Mouse (Mus musculus) liver, embryonic 14.5 days (tissue): Measurements from ENCODE around the gene Stxbp1. TPM values are rescaled to one million over a fixed set of nuclear protein-coding genes. Genes with fewer than 3 reads are reported as not detected.
A peak's percentile ranks its signal among the peaks of the same experiment; 100 is the strongest.

Experiments used
- ATAC-seq: fragments of 200-750 bp; cut with Nextera tagmentation; 2 replicates; pipeline ENCODE4 v1.8.0; 2017; ENCODE audit warnings: moderate number of reproducible peaks, mild to moderate bottlenecking, moderate library complexity; ENCODE audit not compliant: insufficient read depth
- DNase-seq, 3 experiments: peaks; one replicate each; pipeline ENCODE4 v3.0.0-alpha.2; 2012 to 2013; ENCODE audit warnings: low read depth in 3 of 3, low spot score in 3 of 3
- H3K27ac ChIP-seq: fragments of 300-500 bp; sonication (generic); 2 replicates; pipeline ENCODE4 v1.5.1; 2014; ENCODE audit warnings: moderate library complexity, mild to moderate bottlenecking, control low read depth, inconsistent platforms
- H3K27me3 ChIP-seq: fragments of 300-500 bp; sonication (generic); 2 replicates; pipeline ENCODE4 v1.6.1; 2014; ENCODE audit warnings: mild to moderate bottlenecking, low read length, moderate library complexity; ENCODE audit not compliant: control insufficient read depth, insufficient read depth
- H3K36me3 ChIP-seq: fragments of 300-500 bp; sonication (generic); replicated peaks from 2 replicates; pipeline ENCODE4 v1.6.1; 2014; ENCODE audit warnings: low read depth; ENCODE audit not compliant: control insufficient read depth, insufficient read depth
- H3K4me1 ChIP-seq, 2 experiments: fragments of 200-500 bp in 1 of 2; fragments of 300-500 bp in 1 of 2; sonication (generic) in 1 of 2; replicated peaks; 2 replicates each; pipeline ENCODE4 v1.6.1; 2012 to 2014; ENCODE audit warnings: antibody characterized with exemption in 1 of 2, inconsistent platforms in 1 of 2, low read length in 1 of 2; ENCODE audit not compliant: control insufficient read depth in 2 of 2, insufficient read depth in 2 of 2
- H3K4me2 ChIP-seq: fragments of 300-500 bp; sonication (generic); 2 replicates; pipeline ENCODE4 v1.6.1; 2014; ENCODE audit warnings: low read depth, mild to moderate bottlenecking, control low read depth, moderate library complexity
- H3K4me3 ChIP-seq, 2 experiments: fragments of 200-500 bp in 1 of 2; fragments of 300-500 bp in 1 of 2; sonication (generic) in 1 of 2; 2 replicates each; pipeline ENCODE4 v1.5.1; 2012 to 2014; ENCODE audit warnings: low read depth in 2 of 2, low read length in 2 of 2, mild to moderate bottlenecking in 2 of 2, control low read depth in 1 of 2, inconsistent platforms in 1 of 2, moderate library complexity in 1 of 2; ENCODE audit not compliant: insufficient read depth in 1 of 2
- H3K9ac ChIP-seq: fragments of 300-500 bp; sonication (generic); replicated peaks from 2 replicates; pipeline ENCODE4 v1.6.1; 2014; ENCODE audit warnings: mild to moderate bottlenecking, control low read depth, moderate library complexity
- H3K9me3 ChIP-seq: fragments of 300-500 bp; sonication (generic); 2 replicates; pipeline ENCODE4 v1.6.1; 2016; ENCODE audit warnings: low read length, mixed read lengths; ENCODE audit not compliant: control insufficient read depth
- CTCF ChIP-seq: IDR thresholded peaks from 2 replicates; pipeline ENCODE4 v1.5.1; 2016; ENCODE audit warnings: antibody characterized with exemption, low read depth, control low read depth
- EP300 ChIP-seq: IDR thresholded peaks from 2 replicates; pipeline ENCODE4 v1.6.1; 2016; ENCODE audit warnings: antibody characterized with exemption, low read depth
- WGBS: fragments of 180-500 bp; shearing (Covaris S2); extraction: QIAGEN DNeasy Blood & Tissue Kit; methylation state at CpG from one replicate; pipeline ENCODE4 v1.1.7; 2014; ENCODE audit not compliant: insufficient replicate concordance; 5-methylcytosine and 5-hydroxymethylcytosine counted together
- polyA plus RNA-seq, 2 experiments: library from polyadenylated mRNA; depleted of rRNA in 1 of 2; stranded (reverse) in 1 of 2; unstranded in 1 of 2; fragments of >200 nt; fragmentation: Nextera tagmentation in 1 of 2; extraction: Ambion mirVana in 1 of 2; gene quantifications; 2 replicates each; pipeline versions ENCODE4 v1.2.1 to v1.2.3; 2012 to 2014

Stxbp1 gene
- polyA plus RNA-seq, 2 experiments: 2.1 to 2.6 TPM

- H3K4me3 ChIP-seq: no peak overlapping the region
- ATAC-seq (peak; percentile 79), DNase-seq (peak in 2 of 3 experiments; percentile 26 to 46)
- TF ChIP-seq CTCF: no peak
- peak; percentile 58 for TF ChIP-seq EP300
- no peaks in the 10 kb centered on the region for H3K36me3 ChIP-seq
- 32% methylated on average over 19 of the region's 19 CpGs for WGBS
- H3K4me2 ChIP-seq: peak overlapping the region; percentile 23; the same call in 1 of the 2 replicates
- no peaks in the 10 kb centered on the region for H3K9me3 ChIP-seq
- H3K9ac ChIP-seq: no peak overlapping the region
- H3K27me3 ChIP-seq: no peaks in the 10 kb centered on the region
- peaks cover 0 to 11% of the 10 kb centered on the region in 2 experiments; a peak in 3 of 4 replicates for H3K4me1 ChIP-seq
- H3K27ac ChIP-seq: no peak overlapping the region
Observed at GRCm38 (mm10) chr2:32768661-32769285, 78.3 kb downstream of the Stxbp1 start.

- DNase-seq: no peak
- Histone ChIP-seq H3K4me3 (no peak overlapping the region), H3K9ac (no peak overlapping the region), H3K27ac (no peak overlapping the region), H3K4me1 (peaks cover 0 to 11% of the 10 kb centered on the region in 2 experiments; a peak in 3 of 4 replicates), H3K36me3 (no peaks in the 10 kb centered on the region), H3K4me2 (no peak overlapping the region), H3K27me3 (no peaks in the 10 kb centered on the region), H3K9me3 (no peaks in the 10 kb centered on the region)
- 59% methylated on average over 12 of the region's 12 CpGs for WGBS
- no peak for ATAC-seq
- no peak for TF ChIP-seq CTCF
- no peak for TF ChIP-seq EP300
Observed at GRCm38 (mm10) chr2:32767241-32767640, 79.8 kb downstream of the Stxbp1 start.

- no peak for ATAC-seq
- 62% methylated on average over 3 of the region's 3 CpGs for WGBS
Observed at GRCm38 (mm10) chr2:32763353-32763752, 83.7 kb downstream of the Stxbp1 start.

GRCm38 (mm10) chr2:32761859-32762258 is 85.2 kb downstream of the Stxbp1 start:
- H3K9ac ChIP-seq: no peak overlapping the region
- no peaks in the 10 kb centered on the region for H3K9me3 ChIP-seq
- DNase-seq (no peak), ATAC-seq (no peak)
- no peak overlapping the region for H3K4me2 ChIP-seq
- no peaks in the 10 kb centered on the region for H3K36me3 ChIP-seq
- no peak overlapping the region for H3K4me3 ChIP-seq
- TF ChIP-seq CTCF: no peak
- TF ChIP-seq EP300: no peak
- 89% methylated on average over 4 of the region's 4 CpGs for WGBS
- H3K27ac ChIP-seq: no peak overlapping the region
- H3K27me3 ChIP-seq: no peaks in the 10 kb centered on the region
- H3K4me1 ChIP-seq: no peaks in the 10 kb centered on the region

More at GRCm38 (mm10) chr2:32763353-32763752, 83.7 kb downstream of the Stxbp1 start:
- H3K4me3 ChIP-seq: no peak overlapping the region
- H3K27ac ChIP-seq: no peak overlapping the region
- TF ChIP-seq CTCF (peak; percentile 66), EP300 (no peak)
- H3K4me2 ChIP-seq: no peak overlapping the region
- DNase-seq: no peak
- peaks cover 0 to 2% of the 10 kb centered on the region in 2 experiments; a peak in 2 of 4 replicates for H3K4me1 ChIP-seq
- H3K9me3 ChIP-seq: no peaks in the 10 kb centered on the region
- H3K9ac ChIP-seq: no peak overlapping the region
- no peaks in the 10 kb centered on the region for H3K27me3 ChIP-seq
- H3K36me3 ChIP-seq: no peaks in the 10 kb centered on the region

- Histone ChIP-seq H3K4me2 (no peak overlapping the region), H3K27ac (no peak overlapping the region), H3K4me1 (no peaks in the 10 kb centered on the region), H3K9me3 (no peaks in the 10 kb centered on the region), H3K9ac (no peak overlapping the region), H3K36me3 (no peaks in the 10 kb centered on the region), H3K4me3 (no peak overlapping the region), H3K27me3 (no peaks in the 10 kb centered on the region)
- 83% methylated on average over 14 of the region's 14 CpGs for WGBS
- TF ChIP-seq CTCF (no peak), EP300 (no peak)
- DNase-seq (no peak), ATAC-seq (no peak)
Observed at GRCm38 (mm10) chr2:32761361-32761760, 85.7 kb downstream of the Stxbp1 start.
